Mouse (Mus musculus): Measurements from ENCODE around the gene Tex14.
"Not testable (repeated sequence)": the region's sequence is repeated elsewhere in the genome, so short reads cannot be mapped to it uniquely, and the experiment has no call there.

- not testable (repeated sequence) for TF ChIP-seq CTCF (IDR thresholded peaks at IDR 0.05); EP300 (IDR thresholded peaks at IDR 0.05; ENCODE audit: insufficient read depth, low read depth, low read length); POLR2A (IDR thresholded peaks at IDR 0.05; ENCODE audit: insufficient read depth, low read depth, low read length)
Measured at GRCm38 (mm10) chr11:87472058-87472457, 67.2 kb downstream of the Tex14 start.

All from heart, adult 2 months (tissue).